15 mouse cellular contexts compared by ENCODE assay signal in genomic region chr9:115909155-115909554, GRCm38 (mm10). TPM values are rescaled to one million over a fixed set of nuclear protein-coding genes. Genes with fewer than 3 reads are reported as not detected.
A peak's percentile ranks its signal among the peaks of the same experiment; 100 is the strongest.
DNase-seq lines count a peak whose midpoint lies in the region; ATAC-seq lines count a peak whose summit lies in the region.
"Had no signal": no experiment of that assay in that cellular context is flagged by ENCODE, and none has a peak within 500 bp of the region (broad histone marks: within the 10 kb centered on the region; RNA-seq: fewer than 3 reads in every experiment).

Gene Gadl1, plus strand, starts transcription at chr9:115909455.

- H3K36me3 ChIP-seq in heart, embryonic 10.5 days = no peaks in the 10 kb centered on the region
- H3K36me3 ChIP-seq in kidney, embryonic 16.5 days (ENCODE audit: insufficient read depth, low read length) = no peaks in the 10 kb centered on the region
- H3K36me3 ChIP-seq in embryonic facial prominence, embryonic 10.5 days (replicated peaks) = no peaks in the 10 kb centered on the region
- H3K36me3 ChIP-seq in hindbrain, embryonic 15.5 days = no peaks in the 10 kb centered on the region
- H3K36me3 ChIP-seq: liver, embryonic 15.5 days had no signal

- H3K27ac ChIP-seq in heart, embryonic 10.5 days = peak within 1 kb of the TSS; percentile 60
- no peak within 1 kb of the TSS for H3K27ac ChIP-seq in kidney, embryonic 16.5 days (ENCODE audit: low read length)
- no peak within 1 kb of the TSS for H3K27ac ChIP-seq in embryonic facial prominence, embryonic 10.5 days (replicated peaks)
- no peak within 1 kb of the TSS for H3K27ac ChIP-seq in hindbrain, embryonic 15.5 days (replicated peaks)
- H3K27ac ChIP-seq: liver, embryonic 15.5 days had no signal

- peak within 1 kb of the TSS; percentile 44; the same call in 1 of the 2 replicates for H3K4me3 ChIP-seq in heart, embryonic 10.5 days
- H3K4me3 ChIP-seq in kidney, embryonic 16.5 days (ENCODE audit: low read length) = no peak within 1 kb of the TSS
- H3K4me3 ChIP-seq in embryonic facial prominence, embryonic 10.5 days = peak within 1 kb of the TSS; percentile 28; the same call in 1 of the 2 replicates
- no peak within 1 kb of the TSS for H3K4me3 ChIP-seq in hindbrain, embryonic 15.5 days
- H3K4me3 ChIP-seq: liver, embryonic 15.5 days had no signal

- peak within 1 kb of the TSS; percentile 29; the same call in 1 of the 2 replicates for H3K4me2 ChIP-seq in kidney, embryonic 16.5 days (replicated peaks; ENCODE audit: low read depth, low read length)
- H3K4me2 ChIP-seq in hindbrain, embryonic 15.5 days = peak within 1 kb of the TSS; percentile 22; the same call in 1 of the 2 replicates
- H3K4me2 ChIP-seq: liver, embryonic 15.5 days had no signal

- no peaks in the 10 kb centered on the region for H3K27me3 ChIP-seq in heart, embryonic 10.5 days (ENCODE audit: insufficient read depth, poor library complexity, severe bottlenecking)
- H3K27me3 ChIP-seq in kidney, embryonic 16.5 days (ENCODE audit: insufficient read depth, low read length) = no peaks in the 10 kb centered on the region
- peaks cover 10% of the 10 kb centered on the region; the same call in 1 of the 2 replicates for H3K27me3 ChIP-seq in embryonic facial prominence, embryonic 10.5 days (replicated peaks; ENCODE audit: low read depth, poor library complexity, severe bottlenecking)
- H3K27me3 ChIP-seq in hindbrain, embryonic 15.5 days = no peaks in the 10 kb centered on the region
- H3K27me3 ChIP-seq: liver, embryonic 15.5 days had no signal

- peaks cover 18% of the 10 kb centered on the region for H3K4me1 ChIP-seq in heart, embryonic 10.5 days
- 0 out of 2 replicates have a peak, but pooled peaks cover 3% of the 10 kb centered on the region for H3K4me1 ChIP-seq in kidney, embryonic 16.5 days (ENCODE audit: insufficient read depth, low read length)
- H3K4me1 ChIP-seq in embryonic facial prominence, embryonic 10.5 days = peaks cover 11% of the 10 kb centered on the region; the same call in 1 of the 2 replicates
- peaks cover 4% of the 10 kb centered on the region; the same call in 1 of the 2 replicates for H3K4me1 ChIP-seq in hindbrain, embryonic 15.5 days (replicated peaks)
- H3K4me1 ChIP-seq: liver, embryonic 15.5 days had no signal

- no peak for ATAC-seq in kidney, embryonic 16.5 days (ENCODE audit: low FRiP score, low TSS enrichment)
- no peak for ATAC-seq in hindbrain, embryonic 15.5 days (ENCODE audit: low FRiP score, low read depth)

- H3K9ac ChIP-seq in kidney, embryonic 16.5 days (replicated peaks; ENCODE audit: low read length) = no peak within 1 kb of the TSS; the same call in 1 of the 2 replicates
- H3K9ac ChIP-seq in hindbrain, embryonic 15.5 days = no peak within 1 kb of the TSS
- H3K9ac ChIP-seq: liver, embryonic 15.5 days had no signal

- intact Hi-C loops in heart, postnatal 36 days (cut with DNase I) = no loop called here

- WGBS in heart, embryonic 10.5 days = 72% methylated on average over 9 of the region's 9 CpGs
- 74% methylated on average over 9 of the region's 9 CpGs for WGBS in kidney, embryonic 16.5 days
- WGBS in embryonic facial prominence, embryonic 10.5 days = 57% methylated on average over 9 of the region's 9 CpGs
- WGBS in hindbrain, embryonic 15.5 days = 69% methylated on average over 9 of the region's 9 CpGs

- DNase-seq in heart, embryonic 10.5 days (ENCODE audit: low spot score) = peak; percentile 55
- no peak for DNase-seq in heart, postnatal 36 days
- no peak for DNase-seq in kidney, adult 18-20 months
- no peak for DNase-seq in embryonic facial prominence, embryonic 10.5 days (ENCODE audit: low spot score)
- DNase-seq in adrenal gland, postnatal 10 days = no peak
- no peak for DNase-seq in T-cell, adult 2 months (ENCODE audit: low spot score)
- DNase-seq: adrenal gland, postnatal 36 days; cerebellum, adult 11-12 months; kidney, adult 2 months; layer of hippocampus, postnatal 36 days; right cerebral cortex, postnatal 14 days had no signal

- no peaks in the 10 kb centered on the region for H3K9me3 ChIP-seq in heart, embryonic 10.5 days
- H3K9me3 ChIP-seq in kidney, embryonic 16.5 days (ENCODE audit: low read length) = no peaks in the 10 kb centered on the region
- no peaks in the 10 kb centered on the region for H3K9me3 ChIP-seq in embryonic facial prominence, embryonic 10.5 days
- no peaks in the 10 kb centered on the region for H3K9me3 ChIP-seq in hindbrain, embryonic 15.5 days
- H3K9me3 ChIP-seq: liver, embryonic 15.5 days had no signal

RNA-seq across cellular contexts. Expression of gene Gadl1, which starts in this region (rescaled TPM):
- 0.35 and 0.36 TPM in 2 replicates for polyA plus RNA-seq in heart, embryonic 10.5 days (2016; fragmentation: Nextera tagmentation; extraction: Ambion mirVana)
- total RNA-seq in heart, postnatal 36 days (2021) = not detected
- 0.49 and 0.96 TPM in 2 replicates for polyA plus RNA-seq in kidney, embryonic 16.5 days (2015; fragmentation: Nextera tagmentation; extraction: Ambion mirVana)
- 0.35 and 0.43 TPM in 2 replicates for polyA plus RNA-seq in embryonic facial prominence, embryonic 10.5 days (2016; fragmentation: Nextera tagmentation; extraction: Ambion mirVana)
- polyA plus RNA-seq in hindbrain, embryonic 15.5 days (2015; fragmentation: Nextera tagmentation; extraction: Ambion mirVana) = 0.22 and 0.28 TPM in 2 replicates
- 1 to 10 TPM in 1 of 2 experiments, under 1 TPM in 1; 0.63 to 1.4 TPM for total RNA-seq in adrenal gland, postnatal 10 days (2021)
- total RNA-seq: neutrophil, adult 5-6 weeks had no signal
- polyA plus RNA-seq: kidney, adult 2 months had no signal

Comparison
In these comparisons a context has a peak if more than half of its experiments do, and no peak if none do; other contexts are left out.
1. Peak in DNase-seq, H3K4me3 ChIP-seq and H3K27ac ChIP-seq in heart, embryonic 10.5 days; RNA of the gene not detected or under 1 TPM.